Mouse (Mus musculus) heart, adult 11 months (tissue): Measurements from ENCODE around the gene Adam8.

ENCODE experiments used
- DNase-seq: peaks from one replicate; pipeline ENCODE4 v3.0.0; 2022

Adam8 gene

GRCm38 (mm10) chr7:139944291-139945240, 47.8 kb downstream of the Adam8 start:
- no peak for DNase-seq

GRCm38 (mm10) chr7:139943674-139944281, 48.6 kb downstream of the Adam8 start, which contains the start of gene Utf1:
Gene Utf1, plus strand, starts transcription at chr7:139943789.
- no peak for DNase-seq

GRCm38 (mm10) chr7:139940476-139941209, 51.7 kb downstream of the Adam8 start:
- DNase-seq: no peak

- no peak for DNase-seq
Observed at GRCm38 (mm10) chr7:139937810-139938209, 54.6 kb downstream of the Adam8 start.

- DNase-seq: no peak
Observed at GRCm38 (mm10) chr7:139937138-139937537, 55.2 kb downstream of the Adam8 start.

- DNase-seq: no peak
Observed at GRCm38 (mm10) chr7:139936705-139937104, 55.7 kb downstream of the Adam8 start.

GRCm38 (mm10) chr7:139930732-139931131, 61.6 kb downstream of the Adam8 start:
- no peak for DNase-seq
